Mouse (Mus musculus) lung, postnatal 0 days (tissue): ENCODE data around the gene Fabp2.

Experiments used
- CTCF ChIP-seq: IDR thresholded peaks from 2 replicates; pipeline ENCODE4 v1.5.1; 2016; ENCODE audit warnings: antibody characterized with exemption, mild to moderate bottlenecking
- EP300 ChIP-seq: IDR thresholded peaks from 2 replicates; pipeline ENCODE4 v1.6.1; 2016; ENCODE audit warnings: antibody characterized with exemption, mild to moderate bottlenecking, control low read depth

GRCm38 (mm10) chr3:122907841-122908240 lies 13.0 kb downstream of the Fabp2 start:
- TF ChIP-seq CTCF (no peak), EP300 (no peak)
